Comparison of ENCODE assay signal across 1 mouse cellular context in the genomic region with DNA sequence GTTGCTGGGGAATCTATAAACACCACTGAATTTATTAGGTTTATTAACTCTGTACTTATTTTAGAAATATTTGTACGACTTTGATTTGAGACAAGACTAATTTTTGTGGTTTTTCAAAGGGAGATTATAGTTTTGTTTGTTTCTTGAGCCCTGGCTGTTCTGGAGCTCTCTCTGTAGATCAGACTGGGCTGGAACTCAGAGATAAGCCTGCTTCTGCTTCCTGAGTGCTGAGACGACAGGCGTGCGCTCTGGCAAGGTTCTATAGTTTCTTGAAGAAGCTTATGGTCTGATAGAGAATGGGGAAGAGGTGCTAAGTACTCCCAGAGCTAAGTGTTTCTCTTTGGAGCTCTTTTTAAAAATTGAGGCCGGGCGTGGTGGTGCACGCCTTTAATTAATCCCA.
A peak's percentile ranks its signal among the peaks of the same experiment; 100 is the strongest.
TF ChIP-seq lines count a peak whose summit lies in the region.

No protein-coding gene starts in this region.

TF ChIP-seq in MEL, 35 proteins besides CTCF, POLR2A, EP300 and RAD21:
- peak; percentile 99 for TF ChIP-seq GATA1 (IDR thresholded peaks at IDR 0.05; ENCODE audit: low read depth, low read length)
- no peak for TF ChIP-seq POLR2AphosphoS2 (IDR thresholded peaks at IDR 0.05; ENCODE audit: low read length)
- TF ChIP-seq CHD1 (IDR thresholded peaks at IDR 0.05; ENCODE audit: low read depth, low read length) = no peak
- no peak for TF ChIP-seq ZKSCAN1 (IDR thresholded peaks at IDR 0.05; ENCODE audit: low read depth, low read length)
- TF ChIP-seq JUND (IDR thresholded peaks at IDR 0.05; ENCODE audit: low read depth, low read length) = no peak
- TF ChIP-seq CHD2 (IDR thresholded peaks at IDR 0.05; ENCODE audit: low read length) = no peak; the same call in 1 of the 2 replicates
- peak; percentile 66; the same call in 1 of the 2 replicates for TF ChIP-seq HCFC1 (IDR thresholded peaks at IDR 0.05; ENCODE audit: low read depth, low read length)
- peak; percentile 93 for TF ChIP-seq MXI1 (IDR thresholded peaks at IDR 0.05; ENCODE audit: low read depth, low read length)
- TF ChIP-seq ELF1 (IDR thresholded peaks at IDR 0.05; ENCODE audit: low read depth, low read length) = peak; percentile 56; the same call in 1 of the 2 replicates
- TF ChIP-seq MEF2A (IDR thresholded peaks at IDR 0.05; ENCODE audit: extremely low read depth, insufficient replicate concordance, low read depth, low read length, poor library complexity, severe bottlenecking) = peak; percentile 84
- no peak for TF ChIP-seq NRF1 (IDR thresholded peaks at IDR 0.05; ENCODE audit: insufficient read depth, low read depth, low read length, poor library complexity, severe bottlenecking)
- TF ChIP-seq MAFK (IDR thresholded peaks at IDR 0.05; ENCODE audit: borderline replicate concordance, low read depth, low read length) = peak; percentile 82; the same call in 1 of the 2 replicates
- TF ChIP-seq E2F4 (IDR thresholded peaks at IDR 0.05; ENCODE audit: borderline replicate concordance, low read depth, low read length) = no peak
- no peak for TF ChIP-seq ZC3H11A (IDR thresholded peaks at IDR 0.05; ENCODE audit: low read depth, low read length)
- peak; percentile 93 for TF ChIP-seq MYC (IDR thresholded peaks at IDR 0.05; ENCODE audit: low read depth, low read length)
- TF ChIP-seq SIN3A (IDR thresholded peaks at IDR 0.05; ENCODE audit: low read length) = peak; percentile 95
- TF ChIP-seq TCF12 (IDR thresholded peaks at IDR 0.05; ENCODE audit: low read depth, low read length) = peak; percentile 97
- TF ChIP-seq MYB (IDR thresholded peaks at IDR 0.05; ENCODE audit: low read depth, low read length) = no peak
- no peak for TF ChIP-seq KAT2A (conservative IDR thresholded peaks at IDR 0.05; ENCODE audit: low read depth, low read length)
- TF ChIP-seq GABPA (IDR thresholded peaks at IDR 0.05; ENCODE audit: low read depth, low read length) = no peak
- 0 out of 2 replicates have a peak, but pooled peaks have one; percentile 27 for TF ChIP-seq MAZ (IDR thresholded peaks at IDR 0.05; ENCODE audit: low read depth, low read length)
- peak; percentile 76 for TF ChIP-seq TBP (IDR thresholded peaks at IDR 0.05; ENCODE audit: low read depth, low read length)
- TF ChIP-seq NELFE (IDR thresholded peaks at IDR 0.05; ENCODE audit: low read depth, low read length) = no peak
- peak; percentile 86 for TF ChIP-seq MAX (IDR thresholded peaks at IDR 0.05; ENCODE audit: low read length)
- no peak for TF ChIP-seq USF2 (IDR thresholded peaks at IDR 0.05; ENCODE audit: borderline replicate concordance in 1 of 2, insufficient read depth in 1 of 2, low read depth in 1 of 2, low read length in 2 of 2)
- TF ChIP-seq SMC3 (IDR thresholded peaks at IDR 0.05; ENCODE audit: low read depth, low read length) = no peak
- peak; percentile 94 for TF ChIP-seq ETS1 (IDR thresholded peaks at IDR 0.05; ENCODE audit: low read depth, low read length)
- TF ChIP-seq RCOR1 (IDR thresholded peaks at IDR 0.05; ENCODE audit: low read depth, low read length) = peak; percentile 100
- peak; percentile 86 for TF ChIP-seq BHLHE40 (IDR thresholded peaks at IDR 0.05; ENCODE audit: borderline replicate concordance, low read depth, low read length)
- TF ChIP-seq POLR2AphosphoS5 (IDR thresholded peaks at IDR 0.05; ENCODE audit: borderline replicate concordance, low read depth, low read length) = no peak
- no peak for TF ChIP-seq ZNF384 (IDR thresholded peaks at IDR 0.05; ENCODE audit: low read depth, low read length)
- TF ChIP-seq UBTF (IDR thresholded peaks at IDR 0.05; ENCODE audit: borderline replicate concordance, insufficient read depth, low read depth, low read length) = no peak
- no peak for TF ChIP-seq USF1 (IDR thresholded peaks at IDR 0.05; ENCODE audit: low read depth, low read length)
- peak; percentile 94 for TF ChIP-seq TAL1 (IDR thresholded peaks at IDR 0.05; ENCODE audit: low read length)
- TF ChIP-seq ZMIZ1 (IDR thresholded peaks at IDR 0.05; ENCODE audit: low read depth, low read length) = no peak
